8 mouse cellular contexts compared by ENCODE assay signal in the genomic region with DNA sequence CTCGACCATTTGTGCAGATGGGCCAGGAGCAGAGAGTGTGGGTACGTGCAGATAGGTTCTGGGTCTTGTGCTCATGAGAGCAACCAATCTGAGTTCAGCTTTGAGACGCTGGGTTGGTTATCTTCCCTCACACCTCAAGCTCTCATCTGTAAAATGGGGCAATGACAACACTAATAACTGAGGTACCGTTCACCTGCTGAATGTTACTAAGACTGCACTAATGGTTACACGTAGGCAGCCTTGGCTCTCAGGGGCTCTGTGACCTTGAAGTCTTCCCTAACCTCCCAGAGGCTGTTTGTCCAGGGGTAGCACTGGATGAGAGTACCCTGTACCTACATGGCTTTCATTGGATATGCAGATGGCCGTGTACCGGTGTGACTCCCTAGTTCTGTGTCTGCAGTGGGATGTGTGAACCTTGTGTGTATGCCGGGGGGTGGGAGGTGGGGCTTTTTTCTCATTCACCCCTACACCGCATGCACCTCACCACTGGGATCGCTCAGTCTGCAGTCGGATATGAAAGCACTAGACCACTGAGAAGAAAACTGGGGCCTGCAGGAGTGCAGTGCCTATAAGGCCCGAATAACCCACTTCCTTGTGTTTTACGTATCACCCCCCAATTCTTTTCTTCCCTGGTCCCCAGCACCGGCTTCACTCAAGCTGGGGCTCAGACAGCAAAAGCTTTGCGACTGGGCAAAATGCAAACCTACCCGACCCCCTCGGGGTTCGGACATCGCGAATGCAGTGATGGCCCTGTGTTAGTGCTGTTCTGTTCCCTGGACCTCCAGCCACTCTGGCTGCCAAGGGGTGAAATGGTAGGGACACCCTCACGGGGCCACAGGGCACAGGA. TPM values are rescaled to one million over a fixed set of nuclear protein-coding genes. Genes with fewer than 3 reads are reported as not detected.
DNase-seq lines count a peak whose midpoint lies in the region; ATAC-seq and TF ChIP-seq lines count a peak whose summit lies in the region.

No protein-coding gene starts in this region.

- no peaks in the 10 kb centered on the region for H3K36me3 ChIP-seq in C2C12 (ENCODE audit: control insufficient read depth, insufficient read depth)
- 0 out of 2 replicates have a peak, but pooled peaks cover 6% of the 10 kb centered on the region for H3K36me3 ChIP-seq in limb, embryonic 14.5 days (ENCODE audit: control insufficient read depth, insufficient read depth, low read length)

- 13% methylated on average over 21 of the region's 21 CpGs for WGBS in limb, embryonic 14.5 days

- DNase-seq in gastrocnemius, adult 2 months, result no peak
- no peak for DNase-seq in gastrocnemius, postnatal 10 days
- no peak for DNase-seq in limb, embryonic 14.5 days (ENCODE audit: low spot score)
- peak; percentile 12 for DNase-seq in retina, embryonic 14.5 days (ENCODE audit: low spot score)
- DNase-seq in thymus, adult 18-20 months, result no peak

- peak overlapping the region; percentile 77 for H3K4me3 ChIP-seq in gastrocnemius, adult 2 months
- H3K4me3 ChIP-seq in C2C12 (ENCODE audit: insufficient read depth, poor library complexity, severe bottlenecking), result peak overlapping the region; percentile 98
- H3K4me3 ChIP-seq in limb, embryonic 14.5 days (replicated peaks; ENCODE audit: low read length), result peak overlapping the region; percentile 97

- TF ChIP-seq CTCF in gastrocnemius, adult 2 months (IDR thresholded peaks at IDR 0.05), result no peak
- no peak for TF ChIP-seq CTCF in C2C12 (IDR thresholded peaks at IDR 0.05; ENCODE audit: control insufficient read depth, insufficient read depth, insufficient read length)

- H3K9me3 ChIP-seq in limb, embryonic 14.5 days (ENCODE audit: control insufficient read depth, low read length), result no peaks in the 10 kb centered on the region

- peak; percentile 8 for ATAC-seq in erythroblast, adult 5-6 weeks (replicated peaks; ENCODE audit: low FRiP score, poor library complexity, severe bottlenecking)
- no peak for ATAC-seq in limb, embryonic 14.5 days (ENCODE audit: low FRiP score, low read depth)
- ATAC-seq in cerebellum, adult (ENCODE audit: insufficient number of reproducible peaks, low FRiP score, low TSS enrichment), result no peak

- peak overlapping the region; percentile 82 for H3K9ac ChIP-seq in limb, embryonic 14.5 days (ENCODE audit: low read depth, low read length, severe bottlenecking)

- intact Hi-C loops in gastrocnemius, adult 2 months (cut with DNase I), result loop anchor here (5.0 kb wide), 1 partner anchor 81 kb away; the partner anchor contains the start of gene Cltb

- no peak for TF ChIP-seq POLR2A in limb, embryonic 14.5 days (IDR thresholded peaks at IDR 0.05; ENCODE audit: borderline replicate concordance, extremely low read depth, insufficient read depth, insufficient read length)

- peaks cover 10% of the 10 kb centered on the region for H3K4me1 ChIP-seq in limb, embryonic 14.5 days (ENCODE audit: control insufficient read depth, insufficient read depth, low read length)

- peak overlapping the region; percentile 93 for H3K4me2 ChIP-seq in limb, embryonic 14.5 days (replicated peaks; ENCODE audit: low read depth, low read length, severe bottlenecking)

- H3ac ChIP-seq in C2C12 (ENCODE audit: control insufficient read depth, insufficient read length, low read depth), result peak overlapping the region; percentile 98

- H3K79me3 ChIP-seq in C2C12 (ENCODE audit: low read depth), result peaks cover 46% of the 10 kb centered on the region

- H3K27ac ChIP-seq in gastrocnemius, adult 2 months, result peak overlapping the region; percentile 99
- peak overlapping the region; percentile 86 for H3K27ac ChIP-seq in limb, embryonic 14.5 days (replicated peaks; ENCODE audit: low read depth, low read length)

- peaks cover 4% of the 10 kb centered on the region for H3K27me3 ChIP-seq in C2C12 (ENCODE audit: control insufficient read depth, insufficient read depth, insufficient read length)
- H3K27me3 ChIP-seq in limb, embryonic 14.5 days (ENCODE audit: control insufficient read depth, insufficient read depth, low read length), result no peaks in the 10 kb centered on the region

- H3K79me2 ChIP-seq in C2C12 (ENCODE audit: control insufficient read depth, insufficient read depth), result peaks cover 53% of the 10 kb centered on the region

TF ChIP-seq in C2C12, 6 proteins besides CTCF, POLR2A, EP300 and RAD21:
- no peak for TF ChIP-seq MAX (IDR thresholded peaks at IDR 0.05)
- TF ChIP-seq FOSL1 (IDR thresholded peaks at IDR 0.05; ENCODE audit: insufficient read depth, low read length, poor library complexity, severe bottlenecking), result no peak
- TF ChIP-seq MYOG (IDR thresholded peaks at IDR 0.05; ENCODE audit: control insufficient read depth, extremely low read depth, insufficient read length), result no peak
- TF ChIP-seq MYOD1 (IDR thresholded peaks at IDR 0.05; ENCODE audit: control insufficient read depth, insufficient read length, low read depth), result no peak
- no peak for TF ChIP-seq CEBPB (IDR thresholded peaks at IDR 0.05; ENCODE audit: low read depth)
- TF ChIP-seq USF1 (IDR thresholded peaks at IDR 0.05; ENCODE audit: low read depth), result no peak

RNA-seq across cellular contexts. Expression of gene Rnf44, which starts 0.8 kb away (rescaled TPM):
- total RNA-seq in gastrocnemius, adult 2 months (2021), result 10 to 100 TPM; 23.3 to 34.1 TPM
- 10 to 100 TPM; 32.5 to 35.3 TPM for total RNA-seq in gastrocnemius, postnatal 10 days (2021)
- 30.0 TPM for polyA plus RNA-seq in C2C12 (2012; fragmentation: generic; extraction: Trizol)
- total RNA-seq in erythroblast, adult 5-6 weeks (2015; ENCODE audit: low replicate concordance), result 31.3 and 33.0 TPM in 2 replicates
- total RNA-seq in erythroblast, adult 5-6 weeks (2017; ENCODE audit: low replicate concordance), result 9.9 and 30.5 TPM in 2 replicates
- 118 and 194 TPM in 2 replicates for polyA plus RNA-seq in limb, embryonic 14.5 days (2012; rRNA removed)
- polyA plus RNA-seq in limb, embryonic 14.5 days (2014; fragmentation: Nextera tagmentation; extraction: Ambion mirVana), result 70.1 and 74.3 TPM in 2 replicates

RNA-seq across cellular contexts. Expression of gene Cdhr2, which starts 8.3 kb away (rescaled TPM):
- not detected for total RNA-seq in gastrocnemius, adult 2 months (2021)
- under 1 TPM in 1 of 2 experiments, not detected in 1; 0.07 TPM for total RNA-seq in gastrocnemius, postnatal 10 days (2021)
- 0.01 TPM for polyA plus RNA-seq in C2C12 (2012; fragmentation: generic; extraction: Trizol)
- not detected in 2 replicates for total RNA-seq in erythroblast, adult 5-6 weeks (2015; ENCODE audit: low replicate concordance)
- not detected in 2 replicates for total RNA-seq in erythroblast, adult 5-6 weeks (2017; ENCODE audit: low replicate concordance)
- 0.06 and 0.08 TPM in 2 replicates for polyA plus RNA-seq in limb, embryonic 14.5 days (2012; rRNA removed)
- 0.06 TPM in 1 of 2 replicates, not detected in the other for polyA plus RNA-seq in limb, embryonic 14.5 days (2014; fragmentation: Nextera tagmentation; extraction: Ambion mirVana)

RNA-seq across cellular contexts. Expression of gene Gprin1, which starts 56.7 kb away (rescaled TPM):
- not detected for total RNA-seq in gastrocnemius, adult 2 months (2021)
- total RNA-seq in gastrocnemius, postnatal 10 days (2021), result under 1 TPM; 0.47 to 0.63 TPM
- 0.20 TPM for polyA plus RNA-seq in C2C12 (2012; fragmentation: generic; extraction: Trizol)
- total RNA-seq in erythroblast, adult 5-6 weeks (2015; ENCODE audit: low replicate concordance), result not detected in 2 replicates
- total RNA-seq in erythroblast, adult 5-6 weeks (2017; ENCODE audit: low replicate concordance), result not detected in 2 replicates
- polyA plus RNA-seq in limb, embryonic 14.5 days (2012; rRNA removed), result 0.70 and 0.87 TPM in 2 replicates
- polyA plus RNA-seq in limb, embryonic 14.5 days (2014; fragmentation: Nextera tagmentation; extraction: Ambion mirVana), result 0.32 and 0.67 TPM in 2 replicates
